Mouse (Mus musculus): ENCODE results near the gene Agtr1a.

Gene Agtr1a

GRCm38 (mm10) chr13:30364097-30364625 is 27.9 kb downstream of the Agtr1a start:
- peak in 1 of 2 experiments; percentile 22 for DNase-seq

GRCm38 (mm10) chr13:30364780-30365179 is 28.5 kb downstream of the Agtr1a start:
- no peak for DNase-seq

GRCm38 (mm10) chr13:30365378-30365777 is 29.1 kb downstream of the Agtr1a start:
- peak; percentile 41 to 50 for DNase-seq

GRCm38 (mm10) chr13:30368116-30368515 is 31.9 kb downstream of the Agtr1a start:
- DNase-seq: peak in 1 of 2 experiments; percentile 42

GRCm38 (mm10) chr13:30368746-30369145 is 32.5 kb downstream of the Agtr1a start:
- DNase-seq: no peak

- DNase-seq: no peak
Observed at GRCm38 (mm10) chr13:30378868-30379267, 42.6 kb downstream of the Agtr1a start.

GRCm38 (mm10) chr13:30385183-30385582 is 48.9 kb downstream of the Agtr1a start:
- no peak for DNase-seq

GRCm38 (mm10) chr13:30394123-30394522 is 57.9 kb downstream of the Agtr1a start:
- DNase-seq: no peak

- peak; percentile 23 to 53 for DNase-seq
Observed at GRCm38 (mm10) chr13:30396431-30396830, 60.2 kb downstream of the Agtr1a start.

GRCm38 (mm10) chr13:30398852-30399251 is 62.6 kb downstream of the Agtr1a start:
- DNase-seq: no peak

- no peak for DNase-seq
Observed at GRCm38 (mm10) chr13:30400621-30401020, 64.4 kb downstream of the Agtr1a start.

- no peak for DNase-seq
Observed at GRCm38 (mm10) chr13:30403874-30404273, 67.6 kb downstream of the Agtr1a start.

GRCm38 (mm10) chr13:30418611-30419010 is 82.4 kb downstream of the Agtr1a start:
- DNase-seq: no peak

GRCm38 (mm10) chr13:30427008-30427407 is 90.8 kb downstream of the Agtr1a start:
- no peak for DNase-seq

GRCm38 (mm10) chr13:30427436-30427835 is 91.2 kb downstream of the Agtr1a start:
- DNase-seq: no peak
